Mouse (Mus musculus) embryo, embryonic 9.5 days (tissue): ENCODE data around the gene Olfr805.

ENCODE experiments used
- DNase-seq: peaks from one replicate; pipeline ENCODE4 v3.0.0-alpha.2; 2017; ENCODE audit errors: extremely low spot score

Olfr805 gene

DNA sequence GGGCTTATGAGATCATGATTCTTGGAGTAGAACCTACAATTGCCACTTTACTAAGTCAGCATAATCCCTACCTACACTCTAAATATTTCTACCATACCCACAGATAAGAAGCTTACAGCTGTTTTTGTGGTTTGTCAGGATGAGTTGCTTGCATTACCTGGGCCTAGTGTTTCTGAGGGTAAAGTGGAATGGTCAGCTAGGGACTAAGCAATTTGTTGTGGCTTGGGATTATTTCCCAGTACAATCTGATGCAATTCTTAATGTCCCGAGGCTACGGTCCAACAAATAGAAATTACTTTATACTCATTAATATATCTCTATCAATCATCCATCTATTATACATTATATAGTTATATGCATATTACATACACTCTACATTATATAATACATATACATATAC, at the start of gene Olfr805:
Gene Olfr805, minus strand, starts transcription at position 101 of the 400 bp plus-strand sequence.
- DNase-seq = no peak

DNA sequence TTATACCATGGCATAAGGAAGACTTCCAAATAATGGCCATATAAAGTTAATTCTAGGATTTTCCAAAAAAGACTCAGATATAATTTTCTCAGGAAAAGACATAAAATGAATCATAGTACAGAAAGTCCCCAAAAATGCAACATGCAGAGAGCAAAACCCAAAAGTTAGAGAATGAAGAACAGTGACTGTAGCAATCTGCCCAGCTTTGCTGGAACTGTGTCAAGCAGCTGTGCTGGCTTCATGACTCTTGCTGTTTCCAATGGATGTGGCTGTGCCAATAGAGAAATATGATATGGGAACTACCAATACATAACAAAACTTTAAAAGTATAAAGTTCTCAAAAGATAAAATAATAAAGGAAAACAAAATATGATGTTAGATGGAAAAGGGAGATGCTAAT, 48.9 kb upstream of the Olfr805 start:
- no peak for DNase-seq

DNA sequence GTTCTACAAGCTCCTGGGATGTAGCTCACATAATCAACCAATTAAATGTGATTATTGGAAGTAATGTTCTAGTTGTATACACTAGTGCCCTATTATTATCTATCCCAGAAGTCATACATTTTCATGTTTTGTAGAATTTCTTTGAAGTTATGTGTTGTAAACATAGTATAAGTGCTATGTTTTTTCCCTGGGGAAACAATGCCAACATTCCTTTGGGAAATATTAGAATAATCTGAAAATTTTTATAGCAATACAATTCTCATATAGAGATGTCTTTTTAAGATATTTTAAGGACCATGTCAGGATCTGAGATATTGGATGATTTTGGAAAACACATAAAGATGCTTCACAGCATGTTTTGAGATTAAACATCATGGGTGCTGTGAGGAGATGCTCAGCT, 45.2 kb upstream of the Olfr805 start, which contains the start of gene Olfr809:
Gene Olfr809, plus strand, starts transcription at position 301 of the 400 bp plus-strand sequence.
- no peak for DNase-seq

DNA sequence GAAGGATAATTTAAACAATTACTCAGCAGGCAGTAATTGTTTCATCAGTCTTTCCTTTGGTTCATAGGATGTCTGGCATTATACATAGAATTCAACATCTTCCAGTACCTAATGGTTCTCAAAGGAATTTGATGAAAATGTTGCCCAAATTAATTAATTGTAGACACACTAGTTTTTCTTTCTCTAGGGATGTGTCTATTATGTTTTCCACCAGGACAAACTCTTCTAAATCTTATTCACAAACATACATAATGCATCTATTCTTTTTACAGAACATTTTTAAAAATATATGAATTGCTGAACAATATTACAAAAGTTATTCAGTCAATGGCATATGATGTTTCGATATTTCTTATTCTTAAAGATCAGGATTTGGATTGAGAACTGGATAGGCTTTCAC, 36.0 kb upstream of the Olfr805 start, which contains the start of gene Olfr808:
Gene Olfr808, plus strand, starts transcription at position 301 of the 400 bp plus-strand sequence.
- no peak for DNase-seq

DNA sequence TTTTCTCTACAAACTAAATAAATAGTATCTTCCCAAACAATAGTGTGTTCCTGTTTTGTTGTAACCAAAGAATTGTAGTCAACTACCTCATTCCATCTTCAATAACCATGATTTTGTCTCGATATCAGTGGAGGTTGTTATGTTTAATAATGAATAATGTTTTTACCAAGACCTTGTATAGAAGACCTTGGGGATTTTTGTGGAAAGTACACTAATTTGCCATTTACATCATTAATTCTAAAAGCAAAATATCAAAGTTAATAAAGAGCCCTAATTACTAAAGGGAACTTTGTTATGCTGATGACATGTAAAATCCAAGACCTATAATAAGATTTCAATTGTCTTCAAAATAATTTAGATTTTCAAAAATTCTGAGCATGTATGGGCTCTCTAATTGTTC, 28.5 kb upstream of the Olfr805 start, which contains the start of gene Olfr807:
Gene Olfr807, minus strand, starts transcription at position 101 of the 400 bp plus-strand sequence.
- DNase-seq = no peak

DNA sequence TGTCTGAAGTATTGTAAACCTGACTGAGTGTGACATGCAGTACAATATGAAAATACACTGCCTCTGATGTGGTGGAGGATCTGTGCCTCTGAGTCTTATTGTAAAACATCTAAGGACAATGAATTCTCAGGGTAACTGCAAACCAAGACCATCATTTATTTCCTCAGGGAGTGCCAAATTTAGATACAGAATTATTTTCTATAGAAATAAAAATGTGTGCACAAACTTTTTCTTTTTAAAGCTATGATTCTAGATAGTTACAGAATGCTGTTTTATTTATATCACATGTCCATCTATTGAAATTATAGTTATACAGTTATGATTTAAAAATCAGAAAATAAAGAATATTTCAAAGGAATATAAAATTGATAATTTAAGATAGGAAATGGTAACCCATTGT, 12.6 kb upstream of the Olfr805 start, which contains the start of gene Olfr806:
Gene Olfr806, minus strand, starts transcription at position 101 of the 400 bp plus-strand sequence.
- no peak for DNase-seq

DNA sequence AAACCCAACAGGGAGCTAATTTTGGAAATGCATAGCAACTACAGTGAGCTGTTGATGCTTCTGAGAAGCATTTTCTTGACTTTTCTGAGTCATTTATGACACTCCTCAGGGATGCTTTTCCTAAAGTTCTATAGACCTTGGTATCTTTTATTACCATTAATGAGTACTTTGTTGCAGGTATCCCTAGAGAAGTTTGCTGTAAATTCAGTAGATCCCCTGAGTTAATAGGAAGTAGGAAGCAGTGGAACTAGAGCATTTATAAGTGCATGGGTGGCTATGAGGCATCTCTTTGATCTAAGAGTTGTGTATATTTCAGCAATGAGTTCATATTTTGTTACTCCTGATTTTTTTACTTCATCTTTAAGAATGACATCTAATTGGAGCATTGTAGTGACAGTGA, 26.3 kb downstream of the Olfr805 start, which contains the start of gene Olfr804:
Gene Olfr804, plus strand, starts transcription at position 301 of the 400 bp plus-strand sequence.
- no peak for DNase-seq

DNA sequence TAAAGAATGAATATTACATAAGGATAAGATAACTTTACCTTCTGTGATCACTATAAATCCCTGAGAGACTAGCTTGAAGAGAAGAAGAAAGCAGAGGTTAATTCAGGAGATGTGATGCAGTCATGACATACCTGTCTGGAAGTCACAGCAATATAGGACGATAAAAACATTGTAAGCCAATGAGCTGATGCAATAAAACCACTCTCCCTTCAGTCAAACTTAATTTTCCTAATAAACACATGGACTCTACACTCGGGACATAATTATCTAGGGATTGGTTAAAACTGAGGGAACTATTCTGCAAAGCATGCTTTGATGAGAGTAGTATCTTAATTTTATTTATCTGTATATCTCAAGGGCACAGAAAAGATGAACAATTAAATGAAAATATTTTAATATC, 35.0 kb downstream of the Olfr805 start, which contains the start of gene Olfr803:
Gene Olfr803, minus strand, starts transcription at position 101 of the 400 bp plus-strand sequence.
- DNase-seq = no peak

DNA sequence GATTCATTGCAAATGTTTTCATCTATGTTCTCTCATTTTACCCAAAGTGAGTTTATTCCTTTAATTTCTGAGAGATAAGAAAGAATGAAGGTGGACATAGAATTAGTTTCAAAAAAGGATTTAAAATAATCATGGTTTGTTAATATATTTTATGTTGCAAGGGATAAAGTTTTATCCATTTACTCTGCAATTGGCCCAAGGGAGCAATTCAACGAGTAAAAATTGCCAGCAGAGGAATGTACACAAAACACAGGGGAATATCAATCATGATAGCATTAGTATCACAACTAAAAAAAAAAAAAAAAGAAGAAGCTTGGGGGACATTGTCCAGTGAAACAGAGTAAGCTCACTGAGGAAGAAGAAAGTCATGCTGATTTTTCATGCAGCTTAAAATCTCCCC, 41.1 kb downstream of the Olfr805 start, which contains the start of gene Olfr802:
Gene Olfr802, minus strand, starts transcription at position 101 of the 400 bp plus-strand sequence.
- no peak for DNase-seq

DNA sequence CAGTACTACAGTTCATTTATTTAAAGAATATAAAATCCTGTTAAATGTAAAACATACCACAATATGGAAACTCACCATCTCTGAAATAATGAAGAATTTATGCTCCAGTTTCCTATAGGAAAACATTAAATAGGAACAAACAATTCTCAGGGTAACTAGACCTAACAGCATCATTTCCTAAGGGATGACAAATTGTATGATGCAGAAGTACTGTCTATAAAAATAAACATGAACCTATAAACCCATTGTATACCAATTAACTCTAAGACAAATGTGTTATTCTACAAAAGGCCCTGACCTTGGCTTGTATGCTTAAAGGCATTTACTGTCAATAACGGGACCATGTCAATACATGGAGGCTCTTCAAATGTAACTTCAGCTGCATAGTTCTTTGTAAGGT, 55.4 kb downstream of the Olfr805 start, which contains the start of gene Olfr801:
Gene Olfr801, minus strand, starts transcription at position 101 of the 400 bp plus-strand sequence.
- no peak for DNase-seq
